Mouse (Mus musculus): ENCODE measurements around the gene Gm11756. TPM values are rescaled to one million over a fixed set of nuclear protein-coding genes. Genes with fewer than 3 reads are reported as not detected.
"Not testable (repeated sequence)": the region's sequence is repeated elsewhere in the genome, so short reads cannot be mapped to it uniquely, and the experiment has no call there.

Gene Gm11756
- total RNA-seq (2015) (not detected in 2 replicates), total RNA-seq (2017) (not detected in 2 replicates)

DNA sequence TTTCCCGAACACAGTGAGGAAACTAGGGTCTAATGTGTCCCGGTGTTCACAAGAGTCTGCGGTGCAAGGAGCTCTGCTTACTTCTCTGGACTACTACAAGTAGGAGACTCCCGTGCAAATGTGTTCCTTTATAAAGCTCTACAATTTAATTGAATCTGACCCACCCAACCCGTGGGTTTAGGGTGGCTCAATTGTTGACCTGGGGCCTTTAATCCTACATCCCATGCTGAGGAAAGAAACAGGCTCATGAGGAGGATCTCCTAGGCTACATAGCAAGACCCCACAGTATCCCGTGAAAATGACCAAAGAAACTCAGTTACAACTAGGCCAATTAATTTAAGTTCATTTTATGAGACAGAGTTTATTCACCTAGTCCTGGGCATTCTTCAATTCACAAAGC is at the start of gene Gm11756:
TSS of gene Gm11756 (minus strand) at position 101 of the 400 bp plus-strand sequence.
- ATAC-seq (replicated peaks; ENCODE audit: poor library complexity), result not testable (repeated sequence)

DNA sequence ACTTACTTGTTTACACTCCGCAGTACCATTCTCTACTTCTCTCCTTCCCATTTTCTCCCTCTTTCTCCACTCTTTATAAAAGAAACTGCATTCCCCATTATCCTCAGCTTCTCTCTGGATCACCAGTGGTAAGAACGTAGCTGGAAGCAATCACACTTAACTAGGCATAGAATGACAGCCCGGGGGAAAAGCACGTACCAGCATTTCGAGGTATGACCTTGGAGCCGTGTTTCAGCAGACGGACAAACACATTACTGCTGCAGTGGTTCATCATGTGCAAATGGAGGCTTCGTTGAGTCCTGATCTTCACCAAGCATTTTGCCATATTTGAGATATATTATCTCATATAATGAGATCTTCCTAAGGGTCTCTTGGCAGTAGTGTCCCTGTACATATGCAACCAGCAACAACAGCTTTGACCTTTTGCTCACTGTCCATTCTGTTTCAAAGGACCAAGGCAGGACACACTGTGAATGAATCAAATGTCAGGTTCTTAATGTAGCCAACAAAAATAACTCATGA is 29.9 kb upstream of the Gm11756 start, which contains the start of gene 2310002L09Rik:
TSS of gene 2310002L09Rik (minus strand) at position 472 of the 522 bp plus-strand sequence.
- ATAC-seq (replicated peaks; ENCODE audit: poor library complexity), result no peak

GRCm38 (mm10) chr4:73905853-73906252 is 14.7 kb downstream of the Gm11756 start, which contains the start of gene Gm13871:
Gm13871 (minus strand) TSS chr4:73905953.
- not testable (repeated sequence) for ATAC-seq (replicated peaks; ENCODE audit: poor library complexity)

DNA sequence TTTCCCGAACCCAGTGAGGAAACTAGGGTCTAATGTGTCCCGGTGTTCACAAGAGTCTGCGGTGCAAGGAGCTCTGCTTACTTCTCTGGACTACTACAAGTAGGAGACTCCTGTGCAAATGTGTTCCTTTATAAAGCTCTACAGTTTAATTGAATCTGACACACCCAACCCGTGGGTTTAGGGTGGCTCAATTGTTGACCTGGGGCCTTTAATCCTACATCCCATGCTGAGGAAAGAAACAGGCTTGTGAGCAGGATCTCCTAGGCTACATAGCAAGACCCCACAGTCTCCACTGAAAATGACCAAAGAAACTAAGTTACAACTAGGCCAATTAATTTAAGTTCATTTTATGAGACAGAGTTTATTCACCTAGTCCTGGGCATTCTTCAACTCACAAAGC is 29.5 kb downstream of the Gm11756 start, which contains the start of gene Gm11757:
TSS of gene Gm11757 (minus strand) at position 101 of the 400 bp plus-strand sequence.
- not testable (repeated sequence) for ATAC-seq (replicated peaks; ENCODE audit: poor library complexity)

GRCm38 (mm10) chr4:73876166-73876565 is 44.4 kb downstream of the Gm11756 start, which contains the start of gene Gm11758:
Gm11758 (minus strand) TSS chr4:73876266.
- ATAC-seq (replicated peaks; ENCODE audit: poor library complexity), result not testable (repeated sequence)

Other genes starting within 250 kb of the Gm11756 start
- gene Gm428, start 237.2 kb downstream of the Gm11756 start, total RNA-seq (2015), result not detected in 2 replicates
- gene Gm428, start 237.2 kb downstream of the Gm11756 start, total RNA-seq (2017), result not detected in 2 replicates
- gene Rasef, start 129.8 kb downstream of the Gm11756 start, total RNA-seq (2015), result not detected in 2 replicates
- not detected in 2 replicates for gene Rasef, start 129.8 kb downstream of the Gm11756 start, total RNA-seq (2017)
- not detected in 2 replicates for gene Gm11758, start 44.5 kb downstream of the Gm11756 start, total RNA-seq (2015)
- not detected in 2 replicates for gene Gm11758, start 44.5 kb downstream of the Gm11756 start, total RNA-seq (2017)
- not detected in 2 replicates for gene Gm11757, start 29.6 kb downstream of the Gm11756 start, total RNA-seq (2015)
- not detected in 2 replicates for gene Gm11757, start 29.6 kb downstream of the Gm11756 start, total RNA-seq (2017)
- gene Gm13871, start 14.8 kb downstream of the Gm11756 start, total RNA-seq (2015), result not detected in 2 replicates
- not detected in 2 replicates for gene Gm13871, start 14.8 kb downstream of the Gm11756 start, total RNA-seq (2017)
- gene 2310002L09Rik, start 30.1 kb upstream of the Gm11756 start, total RNA-seq (2015), result not detected in 2 replicates
- gene 2310002L09Rik, start 30.1 kb upstream of the Gm11756 start, total RNA-seq (2017), result not detected in 2 replicates
- not detected in 2 replicates for gene Frmd3, start 92.7 kb upstream of the Gm11756 start, total RNA-seq (2015)
- not detected in 2 replicates for gene Frmd3, start 92.7 kb upstream of the Gm11756 start, total RNA-seq (2017)